Mouse (Mus musculus) thymus, adult 2 months (tissue): ENCODE results near the gene Ppp1r3d. TPM values are rescaled to one million over a fixed set of nuclear protein-coding genes. Genes with fewer than 3 reads are reported as not detected.

Experiments used
- DNase-seq: peaks from one replicate; pipeline ENCODE4 v3.0.0; 2021
- H3K27ac ChIP-seq: fragments of 200-500 bp; 2 replicates; pipeline ENCODE4 v1.5.1; 2012; ENCODE audit warnings: low read length, control low read depth; ENCODE audit not compliant: control insufficient read depth, insufficient read depth
- H3K27me3 ChIP-seq: fragments of 200-500 bp; 2 replicates; pipeline ENCODE4 v1.6.1; 2012; ENCODE audit warnings: mild to moderate bottlenecking, low read length, moderate library complexity, mixed read lengths; ENCODE audit not compliant: control insufficient read depth, insufficient read depth
- H3K36me3 ChIP-seq: fragments of 200-500 bp; 2 replicates; pipeline ENCODE4 v1.6.1; 2012; ENCODE audit warnings: mild to moderate bottlenecking, low read length, moderate library complexity; ENCODE audit not compliant: control insufficient read depth, insufficient read depth
- H3K4me1 ChIP-seq: fragments of 200-500 bp; replicated peaks from 2 replicates; pipeline ENCODE4 v1.6.1; 2012; ENCODE audit warnings: low read length; ENCODE audit not compliant: control insufficient read depth, insufficient read depth
- H3K4me3 ChIP-seq: fragments of 200-500 bp; 2 replicates; pipeline ENCODE4 v1.5.1; 2012; ENCODE audit warnings: mild to moderate bottlenecking, low read length, control low read depth, moderate library complexity; ENCODE audit not compliant: control insufficient read depth, insufficient read depth
- CTCF ChIP-seq: fragments of 200-500 bp; IDR thresholded peaks from 2 replicates; pipeline ENCODE4 v1.5.1; 2012; ENCODE audit warnings: mild to moderate bottlenecking, control low read depth, low read length, moderate library complexity, borderline replicate concordance; ENCODE audit not compliant: control insufficient read depth, poor library complexity, insufficient read depth; ENCODE audit errors: extremely low read depth
- POLR2A ChIP-seq: fragments of 200-500 bp; IDR thresholded peaks from 2 replicates; pipeline ENCODE4 v1.6.1; 2012; ENCODE audit warnings: mild to moderate bottlenecking, low read length, control low read depth, moderate library complexity; ENCODE audit not compliant: control insufficient read depth, poor library complexity, insufficient read depth; ENCODE audit errors: extremely low read depth
- WGBS: fragments of 180-500 bp; shearing (Covaris S2); methylation state at CpG from one replicate; pipeline ENCODE4 v1.1.7; 2018; 5-methylcytosine and 5-hydroxymethylcytosine counted together
- polyA plus RNA-seq: library from polyadenylated mRNA; depleted of rRNA; stranded (reverse); fragments of >200 nt; gene quantifications from 2 replicates; pipeline ENCODE4 v1.2.3, GENCODE M21; 2012; rRNA removed

The Ppp1r3d gene
- polyA plus RNA-seq, result 2.1 and 2.8 TPM in 2 replicates

DNA sequence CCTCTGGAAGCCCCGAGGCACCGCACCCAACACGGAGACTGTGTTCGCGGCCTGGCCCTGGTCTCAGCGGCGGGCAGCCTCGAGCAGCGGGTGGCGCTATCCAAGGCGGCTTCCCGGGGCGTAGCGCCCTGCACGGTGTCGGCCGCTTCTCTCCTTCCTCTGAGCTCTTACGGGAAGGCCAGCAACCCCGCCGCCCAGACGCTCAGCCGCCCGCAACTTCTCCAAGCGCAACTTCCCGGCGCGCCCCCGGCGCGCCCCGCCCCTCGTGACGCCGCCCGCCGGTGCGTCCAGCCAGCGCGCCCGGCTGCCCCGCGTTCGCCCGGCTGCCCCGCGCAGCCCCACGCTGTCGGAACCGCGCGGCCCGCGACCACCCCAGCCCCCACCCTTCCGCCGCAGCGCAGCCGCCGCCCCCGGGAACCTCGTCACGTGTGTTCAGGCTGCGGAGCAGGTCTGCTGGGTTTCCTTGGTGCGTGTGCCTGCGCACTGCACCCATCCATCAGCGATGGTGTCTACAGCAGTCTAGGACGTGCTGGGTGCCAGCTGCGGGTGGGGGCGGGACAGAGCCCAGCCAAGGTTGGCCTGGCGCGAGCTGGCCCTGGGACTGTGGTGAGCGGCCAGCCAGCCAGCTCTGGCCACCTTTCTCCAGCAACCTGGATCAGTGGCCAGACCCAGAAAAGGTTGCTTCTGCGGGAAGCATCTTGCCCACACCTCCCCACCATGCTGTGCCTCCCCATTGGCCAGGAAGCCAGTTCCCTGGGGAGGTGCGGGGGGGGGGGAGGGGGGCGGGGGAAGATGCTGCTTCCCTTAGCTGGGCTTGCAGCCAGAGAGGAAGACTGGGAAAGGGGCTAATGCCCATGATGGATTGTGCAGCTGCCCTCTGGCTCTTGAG, at the start of gene Ppp1r3d, which contains the start of gene Fam217b:
Ppp1r3d (minus strand) TSS at position 212 of the 889 bp plus-strand sequence.
Fam217b (plus strand) TSS at position 264 of the 889 bp plus-strand sequence.
- no peak within 1 kb of the TSS for H3K27ac ChIP-seq
- no peaks in the 10 kb centered on the region for H3K36me3 ChIP-seq
- TF ChIP-seq POLR2A (no peak), CTCF (no peak)
- WGBS, result 3% methylated on average over 66 of the region's 74 CpGs
- H3K27me3 ChIP-seq, result no peaks in the 10 kb centered on the region; the same call in 1 of the 2 replicates
- no peak for DNase-seq
- H3K4me3 ChIP-seq, result peak within 1 kb of the TSS; percentile 37
- H3K4me1 ChIP-seq, result 0 out of 2 replicates have a peak, but pooled peaks cover 4% of the 10 kb centered on the region

DNA sequence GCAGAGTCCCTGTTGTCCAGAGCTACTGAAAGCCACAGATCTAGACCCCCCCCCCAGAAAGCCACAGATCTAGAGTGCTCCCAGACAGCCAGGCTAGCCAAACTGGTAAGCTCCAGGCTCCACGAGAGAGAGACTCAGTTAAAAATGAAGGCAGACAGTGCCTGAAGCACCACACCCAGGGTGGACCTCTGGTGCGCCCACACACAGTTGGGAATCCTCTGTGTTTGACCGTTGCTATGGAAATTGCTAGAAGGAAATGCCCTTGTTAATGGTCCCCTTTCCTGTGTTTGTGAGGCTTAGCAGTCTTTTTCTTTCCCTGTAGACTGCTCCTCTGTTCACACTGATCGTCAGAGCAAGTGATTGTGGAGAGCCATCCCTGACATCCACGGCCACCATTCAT, 46.1 kb upstream of the Ppp1r3d start:
- 51% methylated on average over 5 of the region's 5 CpGs for WGBS
- no peak for DNase-seq
- H3K27me3 ChIP-seq, result no peaks in the 10 kb centered on the region

DNA sequence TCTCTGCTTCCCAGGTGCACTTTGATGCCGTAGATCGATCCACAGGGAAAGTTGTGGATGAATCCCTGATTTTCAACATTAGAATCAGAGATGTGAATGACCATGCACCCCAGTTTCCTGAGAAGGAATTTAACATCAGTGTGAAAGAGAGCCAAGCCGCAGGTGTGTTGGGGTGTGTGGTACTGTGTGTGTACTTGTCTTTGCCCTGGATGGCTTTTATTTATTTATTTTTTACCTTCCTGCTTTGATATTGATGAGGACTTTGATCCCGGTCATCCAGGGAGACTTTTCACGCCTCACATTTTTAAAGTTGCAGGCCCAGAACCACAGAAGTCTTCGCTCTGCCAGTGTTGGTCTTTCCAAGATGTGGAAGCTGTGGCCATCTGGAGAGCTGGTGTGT, 43.1 kb upstream of the Ppp1r3d start:
- no peak for DNase-seq
- no peak overlapping the region for H3K27ac ChIP-seq
- 92% methylated on average over 6 of the region's 6 CpGs for WGBS
- TF ChIP-seq POLR2A (no peak), CTCF (no peak)
- no peaks in the 10 kb centered on the region for H3K36me3 ChIP-seq
- H3K4me3 ChIP-seq, result no peak overlapping the region
- H3K27me3 ChIP-seq, result no peaks in the 10 kb centered on the region
- no peaks in the 10 kb centered on the region for H3K4me1 ChIP-seq

More for the DNA sequence above, 46.1 kb upstream of the Ppp1r3d start:
- H3K36me3 ChIP-seq, result no peaks in the 10 kb centered on the region
- TF ChIP-seq POLR2A, result no peak
- TF ChIP-seq CTCF, result no peak
- no peak overlapping the region for H3K27ac ChIP-seq
- H3K4me1 ChIP-seq, result no peaks in the 10 kb centered on the region
- H3K4me3 ChIP-seq, result no peak overlapping the region

DNA sequence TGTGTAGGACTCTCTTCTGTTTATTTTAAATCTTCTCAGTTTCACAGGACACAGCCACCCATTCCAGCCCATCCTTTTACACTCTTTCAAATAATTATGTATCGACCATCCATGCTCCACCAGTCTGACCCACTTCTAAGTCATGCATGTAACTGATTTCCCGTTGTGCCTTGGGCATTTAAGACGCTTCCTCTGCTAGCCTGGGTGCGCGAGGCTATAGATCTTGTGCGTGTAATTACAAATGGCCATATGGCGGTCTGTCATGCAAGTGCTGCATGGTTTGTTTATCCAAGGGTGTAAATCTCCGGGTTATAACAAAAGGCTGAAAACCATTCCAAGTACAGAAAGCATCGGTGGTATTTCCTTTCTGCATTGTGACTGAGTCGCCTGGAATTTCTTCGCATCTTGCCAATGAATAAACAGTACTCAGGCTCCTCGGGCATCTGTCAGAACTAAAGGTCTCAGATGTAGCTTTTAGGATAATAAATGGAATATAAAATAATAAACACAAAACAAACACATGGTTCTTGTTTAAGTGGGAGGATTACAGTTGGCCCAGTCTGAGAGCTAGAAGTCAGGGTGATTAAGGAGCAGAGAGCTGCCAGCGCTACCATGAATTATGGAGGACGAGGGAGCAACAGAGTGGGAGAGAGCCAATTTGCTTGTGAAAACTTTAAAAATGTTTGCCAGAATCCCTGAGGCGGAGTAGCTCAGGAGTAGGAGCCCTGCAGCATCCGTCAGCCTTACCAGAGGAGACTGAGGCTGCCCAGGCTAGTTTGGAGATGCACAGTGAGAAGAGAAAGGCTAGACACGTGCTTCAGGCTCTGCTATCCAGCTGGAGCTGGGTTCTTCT, 40.6 kb upstream of the Ppp1r3d start:
- no peak for TF ChIP-seq POLR2A
- TF ChIP-seq CTCF, result no peak
- 55% methylated on average over 17 of the region's 17 CpGs for WGBS
- H3K27ac ChIP-seq, result no peak overlapping the region

DNA sequence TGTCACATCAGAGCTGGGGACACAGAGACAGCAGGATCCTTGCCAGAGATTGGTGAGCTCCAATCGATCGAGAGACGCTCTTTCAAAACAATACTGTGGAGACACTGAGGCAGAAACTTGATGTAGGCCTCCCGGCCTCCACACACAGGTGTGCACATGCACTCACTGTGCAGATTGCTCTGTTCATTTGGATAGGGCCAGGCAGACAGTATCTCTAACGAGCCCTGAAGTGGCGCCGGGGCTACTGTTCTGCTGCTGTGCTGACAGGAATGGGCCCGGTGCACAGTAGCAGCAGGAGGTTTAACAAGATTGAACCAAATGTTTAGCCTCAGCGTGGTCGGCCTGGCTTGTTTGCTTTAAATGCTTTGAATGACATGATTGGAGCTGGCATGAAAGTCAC, 36.7 kb upstream of the Ppp1r3d start:
- Histone ChIP-seq H3K27me3 (no peaks in the 10 kb centered on the region), H3K4me3 (no peak overlapping the region), H3K36me3 (no peaks in the 10 kb centered on the region), H3K27ac (no peak overlapping the region), H3K4me1 (no peaks in the 10 kb centered on the region)
- no peak for DNase-seq
- 92% methylated on average over 10 of the region's 10 CpGs for WGBS
- TF ChIP-seq POLR2A (no peak), CTCF (no peak)

More for the DNA sequence above, 40.6 kb upstream of the Ppp1r3d start:
- Histone ChIP-seq H3K27me3 (no peaks in the 10 kb centered on the region), H3K36me3 (no peaks in the 10 kb centered on the region), H3K4me3 (no peak overlapping the region), H3K4me1 (no peaks in the 10 kb centered on the region)
- no peak for DNase-seq

DNA sequence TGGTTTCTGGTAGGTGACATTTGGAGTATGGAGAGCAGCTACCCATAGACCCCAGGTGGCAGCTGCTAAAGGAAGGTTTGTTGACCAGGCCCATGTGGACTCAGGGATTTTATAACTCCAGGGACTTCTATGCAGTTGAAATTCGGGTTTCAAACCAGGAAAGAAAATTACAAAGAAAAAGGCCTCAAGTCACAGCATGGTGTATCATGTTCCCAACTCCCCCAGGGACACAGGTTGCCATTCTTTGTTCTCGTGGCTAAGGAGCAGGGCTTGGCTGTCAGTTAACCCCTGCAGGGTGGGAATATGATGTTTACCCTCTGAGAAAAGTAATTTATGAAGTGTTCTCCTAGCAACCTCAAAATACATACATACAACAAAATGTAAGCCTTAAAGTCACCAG, 36.0 kb upstream of the Ppp1r3d start:
- WGBS, result 48% methylated on average over 2 of the region's 2 CpGs
- no peaks in the 10 kb centered on the region for H3K27me3 ChIP-seq
- H3K27ac ChIP-seq, result no peak overlapping the region
- no peak for TF ChIP-seq CTCF
- no peak for TF ChIP-seq POLR2A
- H3K4me3 ChIP-seq, result no peak overlapping the region
- no peaks in the 10 kb centered on the region for H3K36me3 ChIP-seq
- H3K4me1 ChIP-seq, result no peaks in the 10 kb centered on the region
- no peak for DNase-seq
